Mouse (Mus musculus) megakaryocyte, embryonic 14.5 days (primary cell): Measurements from ENCODE around the gene Tnnt3. TPM values are rescaled to one million over a fixed set of nuclear protein-coding genes. Genes with fewer than 3 reads are reported as not detected.

ENCODE experiments used
- H3K27me3 ChIP-seq: replicated peaks from 2 replicates; pipeline ENCODE3; 2012; ENCODE audit warnings: inconsistent platforms
- H3K36me3 ChIP-seq: replicated peaks from 2 replicates; pipeline ENCODE3; 2012; ENCODE audit warnings: low read length, inconsistent platforms, mixed read lengths
- H3K4me1 ChIP-seq: 2 replicates; pipeline ENCODE4 v1.6.1; 2012; ENCODE audit warnings: inconsistent platforms
- H3K4me3 ChIP-seq: replicated peaks from 2 replicates; pipeline ENCODE3; 2012; ENCODE audit warnings: moderate library complexity, mild to moderate bottlenecking, inconsistent platforms
- H3K9me3 ChIP-seq: 2 replicates; pipeline ENCODE4 v1.6.1; 2012; ENCODE audit warnings: inconsistent platforms
- FLI1 ChIP-seq: IDR thresholded peaks from 2 replicates; pipeline ENCODE4 v1.6.1; 2012; ENCODE audit warnings: low read length, inconsistent platforms, mixed read lengths
- GATA1 ChIP-seq: IDR thresholded peaks from 3 replicates; pipeline ENCODE4 v1.6.1; 2012; ENCODE audit warnings: mixed read lengths, low read length, inconsistent platforms, borderline replicate concordance
- polyA plus RNA-seq: library from polyadenylated mRNA; stranded (reverse); fragments of >175 nt; gene quantifications from 2 replicates; pipeline ENCODE4 v1.2.3, GENCODE M21; 2012; ENCODE audit warnings: low replicate concordance; ENCODE audit not compliant: insufficient read depth

Tnnt3 gene
- polyA plus RNA-seq, 1 experiment = not detected

DNA sequence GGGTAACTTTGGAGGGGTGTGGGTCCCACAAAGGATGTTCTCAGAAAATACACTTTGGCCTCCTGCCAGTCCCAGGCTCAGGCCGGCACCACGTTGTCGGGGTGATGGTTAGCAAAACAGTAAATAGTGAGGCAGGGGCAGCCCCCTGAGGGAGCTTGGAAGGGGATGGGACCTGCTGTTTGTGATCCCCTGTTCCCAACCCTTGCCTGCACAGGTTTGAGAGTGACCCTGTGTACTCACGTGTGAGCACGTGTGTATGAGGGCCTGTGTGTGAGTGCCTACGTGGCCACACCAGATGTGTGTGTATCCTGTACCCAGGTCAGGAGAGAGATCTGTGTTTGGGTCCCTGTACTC, 16.4 kb upstream of the Tnnt3 start:
- H3K27me3 ChIP-seq = peaks cover 94% of the 10 kb centered on the region
- H3K36me3 ChIP-seq = no peaks in the 10 kb centered on the region
- H3K4me3 ChIP-seq = no peak overlapping the region
- no peak for TF ChIP-seq FLI1
- TF ChIP-seq GATA1 = no peak
- H3K4me1 ChIP-seq = no peaks in the 10 kb centered on the region
- H3K9me3 ChIP-seq = no peaks in the 10 kb centered on the region

GRCm38 (mm10) chr7:142483136-142483535, 15.5 kb upstream of the Tnnt3 start:
- Histone ChIP-seq H3K4me1 (no peaks in the 10 kb centered on the region), H3K27me3 (peaks cover 94% of the 10 kb centered on the region), H3K36me3 (no peaks in the 10 kb centered on the region), H3K4me3 (no peak overlapping the region), H3K9me3 (no peaks in the 10 kb centered on the region)
- no peak for TF ChIP-seq FLI1
- TF ChIP-seq GATA1 = no peak

GRCm38 (mm10) chr7:142484780-142485179, 13.9 kb upstream of the Tnnt3 start:
- H3K4me1 ChIP-seq = no peaks in the 10 kb centered on the region
- TF ChIP-seq FLI1 (no peak), GATA1 (no peak)
- H3K4me3 ChIP-seq = no peak overlapping the region
- H3K36me3 ChIP-seq = no peaks in the 10 kb centered on the region
- no peaks in the 10 kb centered on the region for H3K9me3 ChIP-seq
- H3K27me3 ChIP-seq = peaks cover 95% of the 10 kb centered on the region

DNA sequence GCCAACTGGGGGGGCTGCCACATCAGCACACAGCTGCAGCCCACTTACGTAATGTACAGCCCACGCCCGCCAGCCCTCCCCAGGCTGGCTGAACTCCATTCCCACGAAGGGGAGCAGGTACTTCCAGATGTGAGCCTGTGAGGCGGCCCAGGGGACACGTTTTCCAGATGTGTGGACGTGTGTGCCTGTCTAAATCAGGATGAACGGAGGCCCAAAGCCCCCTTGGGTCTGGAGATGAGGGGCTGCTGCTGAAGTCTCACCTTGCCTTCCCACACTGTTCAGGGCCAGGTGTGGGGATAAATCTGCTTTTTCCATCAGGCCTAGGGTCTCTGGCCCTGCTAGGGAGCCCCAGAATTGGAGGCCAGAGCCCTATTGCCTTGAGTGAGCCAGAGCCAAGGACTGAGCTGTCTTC, 11.9 kb upstream of the Tnnt3 start:
- TF ChIP-seq GATA1 (no peak), FLI1 (no peak)
- Histone ChIP-seq H3K36me3 (no peaks in the 10 kb centered on the region), H3K9me3 (no peaks in the 10 kb centered on the region), H3K27me3 (peaks cover 95% of the 10 kb centered on the region), H3K4me3 (no peak overlapping the region), H3K4me1 (no peaks in the 10 kb centered on the region)

GRCm38 (mm10) chr7:142487341-142487859, 11.2 kb upstream of the Tnnt3 start:
- peaks cover 96% of the 10 kb centered on the region for H3K27me3 ChIP-seq
- TF ChIP-seq GATA1 = no peak
- TF ChIP-seq FLI1 = no peak
- H3K9me3 ChIP-seq = no peaks in the 10 kb centered on the region
- H3K4me3 ChIP-seq = no peak overlapping the region
- no peaks in the 10 kb centered on the region for H3K36me3 ChIP-seq
- H3K4me1 ChIP-seq = no peaks in the 10 kb centered on the region

DNA sequence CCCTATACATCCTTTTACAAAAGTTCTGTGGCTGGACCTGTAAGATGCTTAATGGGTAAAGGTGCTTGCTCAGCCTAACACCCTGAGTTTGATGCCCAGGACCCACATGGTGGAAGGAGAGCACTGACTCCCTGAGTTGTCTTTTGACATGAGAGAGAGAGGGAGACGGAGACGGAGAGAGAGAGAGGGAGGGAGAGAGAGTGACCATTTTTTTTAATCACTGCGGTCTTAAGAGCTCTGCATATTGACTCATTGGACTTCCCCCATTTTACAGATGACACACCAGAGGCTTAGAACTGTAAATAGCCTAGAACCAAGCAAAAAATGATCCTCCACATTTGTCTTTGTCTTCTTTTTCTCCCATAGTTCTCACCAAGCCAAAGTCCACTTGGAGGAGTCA, 10.6 kb upstream of the Tnnt3 start:
- no peaks in the 10 kb centered on the region for H3K9me3 ChIP-seq
- no peaks in the 10 kb centered on the region for H3K4me1 ChIP-seq
- no peaks in the 10 kb centered on the region for H3K36me3 ChIP-seq
- TF ChIP-seq GATA1 (no peak), FLI1 (no peak)
- peaks cover 96% of the 10 kb centered on the region for H3K27me3 ChIP-seq
- no peak overlapping the region for H3K4me3 ChIP-seq

GRCm38 (mm10) chr7:142493535-142493934, 5.1 kb upstream of the Tnnt3 start:
- no peak for TF ChIP-seq GATA1
- no peak for TF ChIP-seq FLI1
- H3K36me3 ChIP-seq = no peaks in the 10 kb centered on the region
- H3K9me3 ChIP-seq = no peaks in the 10 kb centered on the region
- peaks cover 91% of the 10 kb centered on the region for H3K27me3 ChIP-seq
- no peak overlapping the region for H3K4me3 ChIP-seq
- no peaks in the 10 kb centered on the region for H3K4me1 ChIP-seq

- peaks cover 84% of the 10 kb centered on the region for H3K27me3 ChIP-seq
- H3K9me3 ChIP-seq = no peaks in the 10 kb centered on the region
- H3K36me3 ChIP-seq = no peaks in the 10 kb centered on the region
- TF ChIP-seq GATA1 (no peak), FLI1 (no peak)
- H3K4me3 ChIP-seq = no peak overlapping the region
- H3K4me1 ChIP-seq = 0 out of 2 replicates have a peak, but pooled peaks cover 2% of the 10 kb centered on the region
Observed at GRCm38 (mm10) chr7:142496158-142496557, 2.5 kb upstream of the Tnnt3 start.

GRCm38 (mm10) chr7:142496800-142497199, 1.8 kb upstream of the Tnnt3 start:
- no peak for TF ChIP-seq FLI1
- TF ChIP-seq GATA1 = no peak
- Histone ChIP-seq H3K9me3 (no peaks in the 10 kb centered on the region), H3K4me3 (no peak overlapping the region), H3K4me1 (0 out of 2 replicates have a peak, but pooled peaks cover 2% of the 10 kb centered on the region), H3K36me3 (no peaks in the 10 kb centered on the region), H3K27me3 (peaks cover 83% of the 10 kb centered on the region)

- H3K36me3 ChIP-seq = no peaks in the 10 kb centered on the region
- no peaks in the 10 kb centered on the region for H3K9me3 ChIP-seq
- H3K4me1 ChIP-seq = 0 out of 2 replicates have a peak, but pooled peaks cover 2% of the 10 kb centered on the region
- peaks cover 81% of the 10 kb centered on the region for H3K27me3 ChIP-seq
- H3K4me3 ChIP-seq = no peak overlapping the region
- TF ChIP-seq FLI1 = no peak
- TF ChIP-seq GATA1 = no peak
Observed at GRCm38 (mm10) chr7:142497775-142498174, 861 bp upstream of the Tnnt3 start.
